Mouse (Mus musculus): ENCODE data around the gene Ndufaf1. TPM values are rescaled to one million over a fixed set of nuclear protein-coding genes. Genes with fewer than 3 reads are reported as not detected.

Ndufaf1 gene
- polyA plus RNA-seq, 1 experiment = 12.3 TPM

DNA sequence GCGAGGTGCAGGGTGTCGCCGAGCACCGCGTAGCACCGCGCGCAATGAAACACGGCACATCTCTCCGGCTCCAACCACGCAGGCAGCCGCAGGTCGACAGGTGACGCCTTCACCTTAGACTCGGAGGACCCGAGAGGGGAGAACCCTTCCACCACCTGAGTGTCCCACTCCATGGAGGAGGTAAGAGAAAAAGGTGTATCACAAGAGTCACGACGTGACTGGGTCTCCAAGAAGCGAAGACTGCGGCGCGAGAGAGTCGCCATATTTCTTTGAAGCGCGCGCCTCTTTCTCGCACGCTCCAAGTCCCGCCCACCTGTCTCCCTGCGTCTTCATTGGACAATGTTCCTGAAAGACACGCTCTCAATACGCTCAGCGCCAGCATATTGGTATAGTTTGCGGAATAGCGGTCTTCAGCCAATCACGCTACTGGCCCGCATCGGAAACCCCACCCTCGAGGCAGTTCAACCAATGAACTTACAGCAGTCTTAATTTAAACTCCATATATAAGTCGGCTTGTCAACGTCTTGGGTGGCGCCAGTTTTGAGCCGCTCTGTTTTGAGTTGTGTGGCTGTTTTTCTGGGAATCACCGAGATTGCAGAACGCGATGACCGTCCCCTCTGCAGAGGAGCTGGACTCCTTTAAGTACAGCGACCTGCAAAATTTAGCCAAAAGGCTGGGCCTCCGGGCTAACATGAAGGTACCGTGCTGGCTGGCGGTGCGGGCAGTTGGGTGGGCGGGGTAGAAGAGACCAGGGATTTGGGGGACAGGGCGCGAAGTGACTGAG is 44.2 kb downstream of the Ndufaf1 start, which contains the start of the genes Nusap1 and Oip5:
TSS of gene Nusap1 (plus strand) at position 100 of the 784 bp plus-strand sequence.
TSS of gene Oip5 (minus strand) at position 271 of the 784 bp plus-strand sequence.
- peak; percentile 48; the same call in 1 of the 2 replicates for TF ChIP-seq POLR2A (IDR thresholded peaks at IDR 0.05; ENCODE audit: borderline replicate concordance, low read depth, low read length)
- TF ChIP-seq CTCF (IDR thresholded peaks at IDR 0.05; ENCODE audit: low read depth, low read length) = no peak
- H3K4me1 ChIP-seq (ENCODE audit: control insufficient read depth, insufficient read depth, low read length) = peaks cover 9% of the 10 kb centered on the region; the same call in 1 of the 2 replicates
- peak within 1 kb of the TSS; percentile 44 for H3K27ac ChIP-seq (ENCODE audit: insufficient read depth, low read depth, low read length)
- H3K4me3 ChIP-seq (ENCODE audit: insufficient read depth, low read length) = peak within 1 kb of the TSS; percentile 91

DNA sequence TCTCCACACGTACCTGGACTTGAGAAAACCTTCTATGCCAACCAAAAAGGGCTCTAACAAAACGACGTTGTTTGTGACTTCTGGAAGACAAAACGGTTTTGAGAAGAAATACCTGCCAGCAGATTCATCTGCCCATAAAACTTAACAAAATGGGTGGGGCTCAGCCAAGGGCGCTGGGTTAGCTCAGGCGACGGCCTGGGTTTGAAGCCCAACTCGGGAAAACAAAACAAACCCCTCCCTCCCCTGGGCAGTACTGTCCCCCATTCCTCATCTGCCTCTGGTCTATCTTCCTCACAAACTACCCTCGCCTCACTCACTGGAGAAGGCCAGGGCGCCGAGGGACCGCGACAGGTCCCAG is 44.8 kb downstream of the Ndufaf1 start:
- Histone ChIP-seq H3K4me1 (ENCODE audit: control insufficient read depth, insufficient read depth, low read length) (peaks cover 9% of the 10 kb centered on the region; the same call in 1 of the 2 replicates), H3K27ac (ENCODE audit: insufficient read depth, low read depth, low read length) (peak overlapping the region; percentile 7; the same call in 1 of the 2 replicates), H3K4me3 (ENCODE audit: insufficient read depth, low read length) (peak overlapping the region; percentile 91)
- TF ChIP-seq CTCF (IDR thresholded peaks at IDR 0.05; ENCODE audit: low read depth, low read length) (no peak), POLR2A (IDR thresholded peaks at IDR 0.05; ENCODE audit: borderline replicate concordance, low read depth, low read length) (no peak)

DNA sequence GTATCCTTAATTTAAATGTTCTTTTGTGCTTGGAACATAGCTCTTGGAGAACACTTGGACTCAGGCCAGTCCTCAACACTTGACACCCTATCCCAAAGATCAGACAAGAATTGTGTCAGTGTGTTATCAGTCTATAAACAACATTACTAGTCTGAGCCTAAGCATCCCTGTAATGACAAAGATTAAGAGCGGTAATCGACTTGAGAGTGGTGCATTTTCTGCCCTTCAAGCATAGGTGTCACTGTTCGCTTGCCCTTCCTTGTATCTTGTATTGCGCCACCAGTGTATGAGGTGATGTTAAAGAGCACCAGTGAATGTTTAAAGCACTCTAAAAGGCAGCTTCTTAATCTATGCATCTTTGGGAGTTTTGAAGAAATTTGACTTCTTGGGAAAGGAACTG is 55.6 kb downstream of the Ndufaf1 start:
- Histone ChIP-seq H3K4me3 (ENCODE audit: insufficient read depth, low read length) (no peak overlapping the region), H3K27ac (ENCODE audit: insufficient read depth, low read depth, low read length) (no peak overlapping the region), H3K4me1 (ENCODE audit: control insufficient read depth, insufficient read depth, low read length) (peaks cover 8% of the 10 kb centered on the region; the same call in 1 of the 2 replicates)
- no peak for TF ChIP-seq POLR2A (IDR thresholded peaks at IDR 0.05; ENCODE audit: borderline replicate concordance, low read depth, low read length)
- TF ChIP-seq CTCF (IDR thresholded peaks at IDR 0.05; ENCODE audit: low read depth, low read length) = no peak

Other genes starting within 250 kb of the Ndufaf1 start
- gene Ino80, start 185.1 kb downstream of the Ndufaf1 start, polyA plus RNA-seq (2012; ENCODE audit: insufficient read depth, insufficient read length, missing spikeins) = 11.5 and 12.9 TPM in 2 replicates
- gene Exd1, start 115.2 kb downstream of the Ndufaf1 start, polyA plus RNA-seq (2012; ENCODE audit: insufficient read depth, insufficient read length, missing spikeins) = 0.80 and 1.0 TPM in 2 replicates
- 84.2 and 90.0 TPM in 2 replicates for gene Chp1, start 115.1 kb downstream of the Ndufaf1 start, polyA plus RNA-seq (2012; ENCODE audit: insufficient read depth, insufficient read length, missing spikeins)
- gene Nusap1, start 44.5 kb downstream of the Ndufaf1 start, polyA plus RNA-seq (2012; ENCODE audit: insufficient read depth, insufficient read length, missing spikeins) = 45.1 and 50.3 TPM in 2 replicates
- 9.9 and 10.1 TPM in 2 replicates for gene Oip5, start 44.4 kb downstream of the Ndufaf1 start, polyA plus RNA-seq (2012; ENCODE audit: insufficient read depth, insufficient read length, missing spikeins)
- 22.2 and 30.7 TPM in 2 replicates for gene Rtf1, start 12.2 kb upstream of the Ndufaf1 start, polyA plus RNA-seq (2012; ENCODE audit: insufficient read depth, insufficient read length, missing spikeins)
- gene Itpka, start 79.5 kb upstream of the Ndufaf1 start, polyA plus RNA-seq (2012; ENCODE audit: insufficient read depth, insufficient read length, missing spikeins) = 0.31 TPM in 1 of 2 replicates, not detected in the other
- not detected in 2 replicates for gene Ltk, start 97.6 kb upstream of the Ndufaf1 start, polyA plus RNA-seq (2012; ENCODE audit: insufficient read depth, insufficient read length, missing spikeins)
- 9.7 and 10.6 TPM in 2 replicates for gene Rpap1, start 124.7 kb upstream of the Ndufaf1 start, polyA plus RNA-seq (2012; ENCODE audit: insufficient read depth, insufficient read length, missing spikeins)
- not detected in 2 replicates for gene Tyro3, start 134.9 kb upstream of the Ndufaf1 start, polyA plus RNA-seq (2012; ENCODE audit: insufficient read depth, insufficient read length, missing spikeins)
- gene Mga, start 234.4 kb upstream of the Ndufaf1 start, polyA plus RNA-seq (2012; ENCODE audit: insufficient read depth, insufficient read length, missing spikeins) = 30.3 and 30.8 TPM in 2 replicates

Data from bone marrow macrophage, adult 2 months (primary cell).